Mouse (Mus musculus): ENCODE measurements around the gene Zfp365. TPM values are rescaled to one million over a fixed set of nuclear protein-coding genes. Genes with fewer than 3 reads are reported as not detected.
A peak's percentile ranks its signal among the peaks of the same experiment; 100 is the strongest.

The Zfp365 gene
- polyA plus RNA-seq, 1 experiment from 2014 or later = 5.2 TPM

DNA sequence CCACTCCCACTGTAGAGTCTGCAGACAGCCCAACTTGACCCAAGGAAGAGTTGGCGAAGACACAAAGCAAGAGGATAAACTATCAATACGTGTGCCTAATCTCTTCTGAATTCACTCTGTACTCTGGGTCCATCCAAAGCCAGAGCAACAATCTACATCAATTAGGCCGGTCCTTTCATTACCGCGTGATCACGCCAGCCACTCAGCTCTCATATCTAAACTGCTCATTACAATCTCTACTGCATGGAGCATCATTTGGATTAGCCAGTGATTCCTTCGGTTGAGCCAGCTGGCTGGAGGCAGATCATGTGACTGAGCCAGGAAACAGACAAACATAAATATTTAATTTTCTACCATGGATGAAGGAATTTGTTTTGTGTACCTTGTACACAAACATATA, 17.8 kb downstream of the Zfp365 start:
- H3K9me3 ChIP-seq (ENCODE audit: control insufficient read depth, low read length) = no peaks in the 10 kb centered on the region
- H3K4me1 ChIP-seq (replicated peaks; ENCODE audit: control insufficient read depth, insufficient read depth, low read length) = no peaks in the 10 kb centered on the region
- no peak overlapping the region for H3K4me3 ChIP-seq (replicated peaks; ENCODE audit: low read length)
- WGBS = 87% methylated on average over 7 of the region's 7 CpGs
- H3K4me2 ChIP-seq (replicated peaks) = no peak overlapping the region
- no peaks in the 10 kb centered on the region for H3K36me3 ChIP-seq (replicated peaks; ENCODE audit: control insufficient read depth, insufficient read depth)
- no peak overlapping the region for H3K9ac ChIP-seq
- H3K27me3 ChIP-seq (ENCODE audit: control insufficient read depth, insufficient read depth, low read length) = no peaks in the 10 kb centered on the region
- DNase-seq (ENCODE audit: low spot score) = no peak
- H3K27ac ChIP-seq = no peak overlapping the region
- no peak for ATAC-seq (ENCODE audit: low FRiP score)

DNA sequence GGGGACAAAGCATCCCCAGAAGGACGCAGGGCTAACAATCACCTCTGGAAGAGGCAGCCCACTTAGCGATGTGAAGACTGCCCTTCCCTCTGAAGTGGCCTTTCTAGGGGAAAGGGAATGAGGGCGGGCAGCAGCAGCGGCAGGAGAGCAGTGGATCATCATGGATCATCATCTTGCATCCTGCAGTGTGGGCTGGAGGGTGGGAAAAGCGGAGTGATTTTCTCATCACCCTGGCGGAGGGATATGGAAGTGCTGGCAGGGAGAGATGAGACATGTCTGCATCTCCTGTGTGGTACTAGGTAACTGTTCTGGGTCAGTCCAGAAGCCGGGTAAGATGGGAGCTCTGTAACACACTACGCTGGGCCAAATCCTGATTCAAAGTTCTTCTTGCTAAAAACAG, 18.4 kb downstream of the Zfp365 start:
- no peaks in the 10 kb centered on the region for H3K9me3 ChIP-seq (ENCODE audit: control insufficient read depth, low read length)
- no peaks in the 10 kb centered on the region for H3K36me3 ChIP-seq (replicated peaks; ENCODE audit: control insufficient read depth, insufficient read depth)
- H3K27ac ChIP-seq = no peak overlapping the region
- H3K4me1 ChIP-seq (replicated peaks; ENCODE audit: control insufficient read depth, insufficient read depth, low read length) = no peaks in the 10 kb centered on the region
- H3K27me3 ChIP-seq (ENCODE audit: control insufficient read depth, insufficient read depth, low read length) = no peaks in the 10 kb centered on the region
- no peak overlapping the region for H3K9ac ChIP-seq
- WGBS = 71% methylated on average over 8 of the region's 8 CpGs
- DNase-seq (ENCODE audit: low spot score) (no peak), ATAC-seq (ENCODE audit: low FRiP score) (no peak)
- no peak overlapping the region for H3K4me2 ChIP-seq (replicated peaks)
- no peak overlapping the region for H3K4me3 ChIP-seq (replicated peaks; ENCODE audit: low read length)

DNA sequence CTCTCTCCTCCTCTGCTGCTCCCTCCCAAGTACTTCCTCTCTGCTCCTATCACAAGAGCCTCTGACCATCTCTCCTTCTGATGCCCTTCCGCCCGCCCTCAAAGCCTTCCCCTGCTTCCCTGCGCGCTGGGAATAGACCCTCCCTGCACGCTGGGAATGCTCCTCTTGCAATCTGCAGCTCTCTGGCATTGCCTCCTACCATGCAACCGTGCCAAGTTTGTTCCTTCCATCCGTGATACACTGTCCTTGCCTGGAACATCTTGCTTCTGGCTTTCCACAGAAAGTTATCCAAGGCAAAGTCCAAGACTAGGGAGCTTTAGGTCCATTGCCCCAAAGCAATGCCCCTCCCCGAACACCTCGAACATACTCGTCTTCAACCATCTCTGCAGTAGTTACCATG, 19.2 kb downstream of the Zfp365 start:
- H3K4me2 ChIP-seq (replicated peaks) = no peak overlapping the region
- no peak for DNase-seq (ENCODE audit: low spot score)

DNA sequence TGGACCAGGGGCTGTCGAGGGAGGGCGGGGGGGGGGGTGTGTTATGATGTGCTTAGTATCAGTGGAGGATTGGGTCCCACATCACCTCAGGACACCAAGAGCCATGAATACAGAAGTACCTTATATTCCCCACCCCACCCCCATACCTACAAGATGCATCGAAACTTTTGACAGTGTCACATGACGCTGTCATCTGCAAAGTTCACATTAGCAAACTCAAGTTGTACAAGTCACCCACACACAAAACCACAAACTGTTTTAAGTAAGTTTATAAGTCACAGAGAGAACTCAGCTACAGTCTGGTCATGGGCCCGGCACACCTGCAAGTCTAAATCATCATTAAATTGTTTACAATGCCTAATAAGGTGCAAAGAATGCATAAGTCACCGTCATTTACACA, 21.3 kb downstream of the Zfp365 start:
- Histone ChIP-seq H3K4me2 (replicated peaks) (no peak overlapping the region), H3K4me3 (replicated peaks; ENCODE audit: low read length) (no peak overlapping the region), H3K27ac (no peak overlapping the region), H3K9ac (no peak overlapping the region), H3K9me3 (ENCODE audit: control insufficient read depth, low read length) (no peaks in the 10 kb centered on the region), H3K27me3 (ENCODE audit: control insufficient read depth, insufficient read depth, low read length) (no peaks in the 10 kb centered on the region), H3K36me3 (replicated peaks; ENCODE audit: control insufficient read depth, insufficient read depth) (peaks cover 4% of the 10 kb centered on the region; the same call in 1 of the 2 replicates), H3K4me1 (replicated peaks; ENCODE audit: control insufficient read depth, insufficient read depth, low read length) (no peaks in the 10 kb centered on the region)
- 86% methylated on average over 6 of the region's 6 CpGs for WGBS
- ATAC-seq (ENCODE audit: low FRiP score) (no peak), DNase-seq (ENCODE audit: low spot score) (no peak)

More for the DNA sequence above, 19.2 kb downstream of the Zfp365 start:
- Histone ChIP-seq H3K4me1 (replicated peaks; ENCODE audit: control insufficient read depth, insufficient read depth, low read length) (no peaks in the 10 kb centered on the region), H3K9me3 (ENCODE audit: control insufficient read depth, low read length) (no peaks in the 10 kb centered on the region), H3K27me3 (ENCODE audit: control insufficient read depth, insufficient read depth, low read length) (no peaks in the 10 kb centered on the region), H3K27ac (no peak overlapping the region), H3K4me3 (replicated peaks; ENCODE audit: low read length) (no peak overlapping the region), H3K36me3 (replicated peaks; ENCODE audit: control insufficient read depth, insufficient read depth) (peaks cover 4% of the 10 kb centered on the region; the same call in 1 of the 2 replicates), H3K9ac (no peak overlapping the region)
- no peak for ATAC-seq (ENCODE audit: low FRiP score)
- WGBS = 84% methylated on average over 10 of the region's 10 CpGs

DNA sequence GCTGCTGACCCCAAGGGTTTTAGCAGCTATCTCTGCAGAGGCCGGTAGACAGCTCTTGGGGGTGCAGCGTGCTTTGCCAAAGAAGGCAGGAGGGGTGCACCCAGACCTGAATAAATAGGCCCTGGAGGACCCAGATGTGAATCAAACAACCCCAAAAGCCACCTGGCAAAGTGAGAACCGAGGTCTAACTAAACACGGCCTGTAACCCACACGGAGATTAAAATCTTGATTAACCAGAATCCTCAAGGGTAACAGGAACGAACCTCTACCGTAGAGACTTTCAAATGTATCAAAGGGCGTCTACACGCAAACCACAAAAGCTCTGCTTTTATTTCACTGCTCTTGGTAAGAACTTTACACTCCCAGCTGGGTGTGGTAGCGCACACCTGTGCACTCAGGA, 24.5 kb downstream of the Zfp365 start:
- 91% methylated on average over 10 of the region's 10 CpGs for WGBS
- no peak for DNase-seq (ENCODE audit: low spot score)
- H3K9ac ChIP-seq = no peak overlapping the region

DNA sequence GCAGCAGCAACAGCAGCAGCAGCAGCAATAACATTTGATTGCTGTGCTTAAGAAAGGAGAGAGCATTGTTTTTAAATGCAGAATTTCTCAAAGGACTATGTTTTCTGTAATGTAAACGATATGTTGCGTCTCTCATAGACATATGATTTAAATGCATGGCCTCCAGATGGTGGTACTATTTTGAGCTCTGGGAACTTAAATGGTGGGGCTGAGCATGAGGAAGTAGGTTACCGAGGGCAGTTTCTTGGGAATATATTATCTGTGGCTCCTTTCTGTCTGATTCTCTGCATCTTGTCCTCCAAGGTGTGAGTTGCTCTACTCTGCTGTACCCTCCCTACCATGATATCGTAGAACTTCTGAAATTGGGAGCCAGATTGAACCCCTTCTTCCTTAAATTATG, 31.8 kb downstream of the Zfp365 start:
- Histone ChIP-seq H3K36me3 (replicated peaks; ENCODE audit: control insufficient read depth, insufficient read depth) (no peaks in the 10 kb centered on the region), H3K4me1 (replicated peaks; ENCODE audit: control insufficient read depth, insufficient read depth, low read length) (no peaks in the 10 kb centered on the region), H3K4me3 (replicated peaks; ENCODE audit: low read length) (no peak overlapping the region), H3K4me2 (replicated peaks) (no peak overlapping the region), H3K9me3 (ENCODE audit: control insufficient read depth, low read length) (no peaks in the 10 kb centered on the region), H3K27me3 (ENCODE audit: control insufficient read depth, insufficient read depth, low read length) (no peaks in the 10 kb centered on the region), H3K9ac (no peak overlapping the region), H3K27ac (no peak overlapping the region)
- 86% methylated on average over 4 of the region's 4 CpGs for WGBS
- no peak for DNase-seq (ENCODE audit: low spot score)
- no peak for ATAC-seq (ENCODE audit: low FRiP score)

More for the DNA sequence above, 24.5 kb downstream of the Zfp365 start:
- Histone ChIP-seq H3K4me2 (replicated peaks) (no peak overlapping the region), H3K9me3 (ENCODE audit: control insufficient read depth, low read length) (no peaks in the 10 kb centered on the region), H3K27me3 (ENCODE audit: control insufficient read depth, insufficient read depth, low read length) (no peaks in the 10 kb centered on the region), H3K27ac (no peak overlapping the region), H3K4me1 (replicated peaks; ENCODE audit: control insufficient read depth, insufficient read depth, low read length) (no peaks in the 10 kb centered on the region), H3K4me3 (replicated peaks; ENCODE audit: low read length) (no peak overlapping the region), H3K36me3 (replicated peaks; ENCODE audit: control insufficient read depth, insufficient read depth) (peaks cover 4% of the 10 kb centered on the region; the same call in 1 of the 2 replicates)
- ATAC-seq (ENCODE audit: low FRiP score) = no peak

DNA sequence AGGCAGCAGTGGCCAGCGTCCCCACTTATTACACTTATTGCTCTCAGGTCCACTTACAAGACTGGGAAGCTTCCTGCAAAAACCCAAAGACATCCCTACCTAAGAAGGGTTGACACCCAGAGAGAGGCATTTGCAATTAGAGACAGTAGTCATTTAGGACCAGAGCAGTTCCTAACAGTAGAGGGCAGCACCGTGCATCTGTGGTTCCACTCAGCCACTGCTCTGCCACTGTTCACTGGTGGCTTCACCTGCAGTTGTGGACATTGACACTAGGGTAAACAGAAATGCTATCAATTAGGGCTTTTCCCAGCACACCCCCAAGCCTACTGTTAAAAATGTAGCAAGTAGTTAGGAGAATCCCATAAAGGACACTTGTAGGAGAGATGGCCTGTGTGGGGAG, 40.7 kb downstream of the Zfp365 start:
- peak; percentile 76 for DNase-seq (ENCODE audit: low spot score)
- H3K9me3 ChIP-seq (ENCODE audit: control insufficient read depth, low read length) = no peaks in the 10 kb centered on the region
- 12% methylated on average over 2 of the region's 2 CpGs for WGBS
- no peak for ATAC-seq (ENCODE audit: low FRiP score)
- H3K4me3 ChIP-seq (replicated peaks; ENCODE audit: low read length) = no peak overlapping the region
- no peak overlapping the region for H3K4me2 ChIP-seq (replicated peaks)
- no peaks in the 10 kb centered on the region for H3K27me3 ChIP-seq (ENCODE audit: control insufficient read depth, insufficient read depth, low read length)
- H3K27ac ChIP-seq = no peak overlapping the region
- H3K9ac ChIP-seq = no peak overlapping the region
- H3K4me1 ChIP-seq (replicated peaks; ENCODE audit: control insufficient read depth, insufficient read depth, low read length) = no peaks in the 10 kb centered on the region
- H3K36me3 ChIP-seq (replicated peaks; ENCODE audit: control insufficient read depth, insufficient read depth) = no peaks in the 10 kb centered on the region

DNA sequence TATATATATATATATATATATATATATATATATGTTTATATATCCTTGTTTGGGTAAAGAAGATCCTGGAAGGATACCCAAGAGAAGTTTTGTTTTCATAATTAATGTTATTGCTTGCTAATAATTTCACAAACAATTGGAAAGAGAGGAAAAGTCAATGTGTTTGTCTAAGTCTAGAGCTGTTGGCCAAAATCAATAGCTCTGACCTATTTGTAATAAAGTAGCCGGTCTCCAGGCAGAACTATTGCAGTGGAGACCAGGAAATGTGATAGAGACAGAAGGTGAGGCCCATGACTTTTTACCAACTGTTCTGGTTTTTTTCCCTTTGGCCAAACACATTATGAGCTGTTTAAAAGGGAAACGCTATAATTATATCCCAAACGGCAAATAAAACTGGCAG, 44.2 kb downstream of the Zfp365 start:
- H3K4me3 ChIP-seq (replicated peaks; ENCODE audit: low read length) = no peak overlapping the region
- no peaks in the 10 kb centered on the region for H3K9me3 ChIP-seq (ENCODE audit: control insufficient read depth, low read length)
- ATAC-seq (ENCODE audit: low FRiP score) (no peak), DNase-seq (ENCODE audit: low spot score) (no peak)
- H3K9ac ChIP-seq = no peak overlapping the region
- no peak overlapping the region for H3K4me2 ChIP-seq (replicated peaks)
- 93% methylated on average over 3 of the region's 3 CpGs for WGBS
- H3K27ac ChIP-seq = no peak overlapping the region
- H3K27me3 ChIP-seq (ENCODE audit: control insufficient read depth, insufficient read depth, low read length) = no peaks in the 10 kb centered on the region
- no peaks in the 10 kb centered on the region for H3K36me3 ChIP-seq (replicated peaks; ENCODE audit: control insufficient read depth, insufficient read depth)
- no peaks in the 10 kb centered on the region for H3K4me1 ChIP-seq (replicated peaks; ENCODE audit: control insufficient read depth, insufficient read depth, low read length)

DNA sequence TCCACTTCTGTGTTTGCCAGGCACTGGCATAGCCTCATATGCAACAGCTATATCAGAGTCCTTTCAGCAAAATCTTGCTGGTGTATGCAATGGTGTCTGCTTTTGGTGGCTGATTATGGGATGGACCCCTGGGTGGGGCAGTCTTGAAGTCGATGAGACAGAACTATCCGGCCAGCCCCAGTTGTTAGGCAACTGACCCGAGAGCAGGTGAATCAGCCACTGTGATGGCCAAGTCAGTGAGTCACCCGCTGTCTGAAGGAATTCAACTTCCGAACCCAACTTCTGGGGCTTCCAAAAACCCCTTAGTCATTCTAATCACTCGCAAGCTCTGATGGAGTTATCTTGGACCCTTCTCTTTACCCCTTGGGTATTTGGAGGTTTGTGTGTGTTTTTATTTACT, 46.6 kb downstream of the Zfp365 start:
- H3K27me3 ChIP-seq (ENCODE audit: control insufficient read depth, insufficient read depth, low read length) = no peaks in the 10 kb centered on the region
- no peak for DNase-seq (ENCODE audit: low spot score)

DNA sequence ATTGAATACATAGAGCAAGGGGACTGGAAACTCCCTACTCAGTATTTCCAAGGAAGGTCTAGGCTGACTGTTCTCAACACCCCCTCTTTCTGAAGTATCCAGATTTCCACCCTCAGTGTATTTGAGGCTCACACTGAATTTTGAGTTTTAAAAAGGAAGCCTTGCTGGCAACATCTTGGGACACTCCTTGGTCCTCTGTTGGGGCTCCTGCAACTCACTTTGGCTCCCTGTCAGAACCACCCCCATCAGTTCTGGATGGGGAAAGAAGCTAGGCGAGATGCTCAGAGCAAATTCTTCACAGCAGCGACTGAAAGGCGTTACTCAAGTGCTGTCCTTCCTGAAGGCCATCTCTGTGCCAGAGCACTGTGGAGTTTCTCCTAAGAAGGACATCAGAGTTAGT, 47.4 kb downstream of the Zfp365 start:
- no peaks in the 10 kb centered on the region for H3K4me1 ChIP-seq (replicated peaks; ENCODE audit: control insufficient read depth, insufficient read depth, low read length)
- H3K36me3 ChIP-seq (replicated peaks; ENCODE audit: control insufficient read depth, insufficient read depth) = no peaks in the 10 kb centered on the region
- WGBS = 84% methylated on average over 3 of the region's 3 CpGs
- no peak for ATAC-seq (ENCODE audit: low FRiP score)
- H3K4me2 ChIP-seq (replicated peaks) = no peak overlapping the region
- no peaks in the 10 kb centered on the region for H3K27me3 ChIP-seq (ENCODE audit: control insufficient read depth, insufficient read depth, low read length)
- no peak for DNase-seq (ENCODE audit: low spot score)
- H3K9me3 ChIP-seq (ENCODE audit: control insufficient read depth, low read length) = no peaks in the 10 kb centered on the region
- no peak overlapping the region for H3K9ac ChIP-seq
- no peak overlapping the region for H3K27ac ChIP-seq
- no peak overlapping the region for H3K4me3 ChIP-seq (replicated peaks; ENCODE audit: low read length)

More for the DNA sequence above, 46.6 kb downstream of the Zfp365 start:
- no peak overlapping the region for H3K9ac ChIP-seq
- WGBS = 95% methylated on average over 6 of the region's 6 CpGs
- no peak for ATAC-seq (ENCODE audit: low FRiP score)
- H3K36me3 ChIP-seq (replicated peaks; ENCODE audit: control insufficient read depth, insufficient read depth) = no peaks in the 10 kb centered on the region
- H3K4me1 ChIP-seq (replicated peaks; ENCODE audit: control insufficient read depth, insufficient read depth, low read length) = no peaks in the 10 kb centered on the region
- no peak overlapping the region for H3K4me2 ChIP-seq (replicated peaks)
- no peak overlapping the region for H3K4me3 ChIP-seq (replicated peaks; ENCODE audit: low read length)
- H3K9me3 ChIP-seq (ENCODE audit: control insufficient read depth, low read length) = no peaks in the 10 kb centered on the region
- no peak overlapping the region for H3K27ac ChIP-seq

All from hindbrain, embryonic 14.5 days (tissue).